In genomic region chr5:24273683-24274621, GRCm38 (mm10) we compare ENCODE assay signal across 14 mouse cellular contexts.
DNase-seq lines count a peak whose midpoint lies in the region; ATAC-seq and TF ChIP-seq lines count a peak whose summit lies in the region.
"Had no signal": no experiment of that assay in that cellular context is flagged by ENCODE, and none has a peak within 500 bp of the region (broad histone marks: within the 10 kb centered on the region; RNA-seq: fewer than 3 reads in every experiment).

No protein-coding gene starts in this region.

- DNase-seq in forebrain, embryonic 14.5 days (ENCODE audit: low spot score), result peak; percentile 13
- no peak for DNase-seq in forebrain, embryonic 10.5 days (ENCODE audit: extremely low spot score, low spot score)
- peak; percentile 47 for DNase-seq in midbrain, postnatal 0 days (ENCODE audit: low spot score)
- no peak for DNase-seq in midbrain, embryonic 14.5 days
- DNase-seq in left cerebral cortex, adult 11 months (ENCODE audit: low spot score), result no peak
- DNase-seq in retina, postnatal 1 day, result no peak
- DNase-seq: cerebellum, adult 9-10 months; kidney, postnatal 14 days; thymus, postnatal 36 days had no signal

- no peaks in the 10 kb centered on the region for H3K36me3 ChIP-seq in forebrain, embryonic 14.5 days (ENCODE audit: control insufficient read depth, insufficient read depth, low read length)
- H3K36me3 ChIP-seq in forebrain, embryonic 10.5 days (replicated peaks), result no peaks in the 10 kb centered on the region
- no peaks in the 10 kb centered on the region for H3K36me3 ChIP-seq in midbrain, postnatal 0 days (ENCODE audit: insufficient read depth, low read length)
- no peaks in the 10 kb centered on the region for H3K36me3 ChIP-seq in midbrain, embryonic 14.5 days (ENCODE audit: control insufficient read depth, insufficient read depth, low read length)
- no peaks in the 10 kb centered on the region for H3K36me3 ChIP-seq in myocyte (ENCODE audit: control insufficient read depth, insufficient read depth)
- H3K36me3 ChIP-seq: embryonic facial prominence, embryonic 13.5 days; neural tube, embryonic 13.5 days had no signal

- no peak for TF ChIP-seq POLR2A in embryonic fibroblast, embryonic 13.5 days (IDR thresholded peaks at IDR 0.05; ENCODE audit: low read depth, low read length)
- no peak for TF ChIP-seq POLR2A in myocyte (IDR thresholded peaks at IDR 0.05; ENCODE audit: insufficient read length, low read depth)

- H3ac ChIP-seq in myocyte (ENCODE audit: control insufficient read depth, insufficient read length), result no peak overlapping the region

- H3K27ac ChIP-seq in forebrain, embryonic 14.5 days (ENCODE audit: low read depth, low read length), result no peak overlapping the region
- no peak overlapping the region for H3K27ac ChIP-seq in forebrain, embryonic 10.5 days
- no peak overlapping the region for H3K27ac ChIP-seq in midbrain, postnatal 0 days (ENCODE audit: low read depth, low read length)
- H3K27ac ChIP-seq in midbrain, embryonic 14.5 days (replicated peaks; ENCODE audit: low read depth, low read length), result no peak overlapping the region
- H3K27ac ChIP-seq in embryonic fibroblast, embryonic 13.5 days (ENCODE audit: insufficient read depth, low read length), result peak overlapping the region; percentile 76
- H3K27ac ChIP-seq: embryonic facial prominence, embryonic 13.5 days; neural tube, embryonic 13.5 days had no signal

- no peak overlapping the region for H3K4me3 ChIP-seq in forebrain, embryonic 14.5 days (ENCODE audit: low read depth, low read length)
- no peak overlapping the region for H3K4me3 ChIP-seq in forebrain, embryonic 10.5 days
- H3K4me3 ChIP-seq in midbrain, postnatal 0 days (ENCODE audit: low read depth, low read length), result no peak overlapping the region
- no peak overlapping the region for H3K4me3 ChIP-seq in midbrain, embryonic 14.5 days (replicated peaks; ENCODE audit: low read depth, low read length)
- no peak overlapping the region for H3K4me3 ChIP-seq in embryonic fibroblast, embryonic 13.5 days (ENCODE audit: insufficient read depth, low read length)
- H3K4me3 ChIP-seq in myocyte, result no peak overlapping the region
- H3K4me3 ChIP-seq: embryonic facial prominence, embryonic 13.5 days; neural tube, embryonic 13.5 days had no signal

- no peak overlapping the region for H3K9ac ChIP-seq in forebrain, embryonic 14.5 days (ENCODE audit: low read length)
- no peak overlapping the region for H3K9ac ChIP-seq in midbrain, postnatal 0 days (replicated peaks; ENCODE audit: low read length, poor library complexity, severe bottlenecking)
- H3K9ac ChIP-seq in midbrain, embryonic 14.5 days (replicated peaks; ENCODE audit: low read length), result no peak overlapping the region
- H3K9ac ChIP-seq: embryonic facial prominence, embryonic 13.5 days; neural tube, embryonic 13.5 days had no signal

- WGBS in forebrain, embryonic 14.5 days, result 72% methylated on average over 9 of the region's 9 CpGs
- 85% methylated on average over 9 of the region's 9 CpGs for WGBS in forebrain, embryonic 10.5 days
- 64% methylated on average over 9 of the region's 9 CpGs for WGBS in midbrain, postnatal 0 days
- 74% methylated on average over 9 of the region's 9 CpGs for WGBS in midbrain, embryonic 14.5 days

- ATAC-seq in forebrain, embryonic 14.5 days, result no peak
- ATAC-seq in midbrain, postnatal 0 days (ENCODE audit: low FRiP score), result no peak
- ATAC-seq in midbrain, embryonic 14.5 days (ENCODE audit: low FRiP score, low TSS enrichment), result no peak
- ATAC-seq: Patski had no signal

- no peak for TF ChIP-seq CTCF in midbrain, postnatal 0 days (IDR thresholded peaks at IDR 0.05)
- no peak for TF ChIP-seq CTCF in embryonic fibroblast, embryonic 13.5 days (IDR thresholded peaks at IDR 0.05; ENCODE audit: borderline replicate concordance, insufficient read depth, low read length)

- H3K4me1 ChIP-seq in forebrain, embryonic 14.5 days (ENCODE audit: control insufficient read depth, insufficient read depth, low read length), result no peaks in the 10 kb centered on the region
- no peaks in the 10 kb centered on the region for H3K4me1 ChIP-seq in forebrain, embryonic 10.5 days
- no peaks in the 10 kb centered on the region for H3K4me1 ChIP-seq in midbrain, postnatal 0 days (ENCODE audit: insufficient read depth, low read length)
- H3K4me1 ChIP-seq in midbrain, embryonic 14.5 days (ENCODE audit: control insufficient read depth, insufficient read depth, low read length), result no peaks in the 10 kb centered on the region
- peaks cover 14% of the 10 kb centered on the region for H3K4me1 ChIP-seq in embryonic fibroblast, embryonic 13.5 days (ENCODE audit: control insufficient read depth, insufficient read depth, low read length)
- H3K4me1 ChIP-seq: embryonic facial prominence, embryonic 13.5 days; neural tube, embryonic 13.5 days had no signal

- H3K27me3 ChIP-seq in forebrain, embryonic 14.5 days (replicated peaks; ENCODE audit: control insufficient read depth, insufficient read depth, low read length), result no peaks in the 10 kb centered on the region
- H3K27me3 ChIP-seq in forebrain, embryonic 10.5 days (ENCODE audit: poor library complexity, severe bottlenecking), result no peaks in the 10 kb centered on the region
- no peaks in the 10 kb centered on the region for H3K27me3 ChIP-seq in midbrain, postnatal 0 days (ENCODE audit: insufficient read depth, low read length)
- no peaks in the 10 kb centered on the region for H3K27me3 ChIP-seq in midbrain, embryonic 14.5 days (ENCODE audit: control insufficient read depth, insufficient read depth, low read length)
- H3K27me3 ChIP-seq in myocyte (ENCODE audit: control insufficient read depth, insufficient read depth, insufficient read length), result no peaks in the 10 kb centered on the region
- H3K27me3 ChIP-seq: embryonic facial prominence, embryonic 13.5 days; neural tube, embryonic 13.5 days had no signal

- H3K4me2 ChIP-seq in forebrain, embryonic 14.5 days (ENCODE audit: low read length), result no peak overlapping the region
- H3K4me2 ChIP-seq in midbrain, postnatal 0 days (ENCODE audit: low read depth, low read length, poor library complexity, severe bottlenecking), result no peak overlapping the region
- H3K4me2 ChIP-seq in midbrain, embryonic 14.5 days (ENCODE audit: low read length), result no peak overlapping the region
- H3K4me2 ChIP-seq in myocyte (ENCODE audit: low read depth), result peak overlapping the region; percentile 61
- H3K4me2 ChIP-seq: embryonic facial prominence, embryonic 13.5 days; neural tube, embryonic 13.5 days had no signal

- no peaks in the 10 kb centered on the region for H3K79me2 ChIP-seq in myocyte (ENCODE audit: control insufficient read depth, insufficient read depth)

- no peaks in the 10 kb centered on the region for H3K9me3 ChIP-seq in forebrain, embryonic 14.5 days (replicated peaks; ENCODE audit: control insufficient read depth, low read length)
- H3K9me3 ChIP-seq in forebrain, embryonic 10.5 days, result no peaks in the 10 kb centered on the region
- H3K9me3 ChIP-seq in midbrain, postnatal 0 days (ENCODE audit: low read length), result no peaks in the 10 kb centered on the region
- no peaks in the 10 kb centered on the region for H3K9me3 ChIP-seq in midbrain, embryonic 14.5 days (ENCODE audit: control insufficient read depth, low read length)
- H3K9me3 ChIP-seq: embryonic facial prominence, embryonic 13.5 days; neural tube, embryonic 13.5 days had no signal

TF ChIP-seq in myocyte, 11 proteins besides CTCF, POLR2A, EP300 and RAD21:
- no peak for TF ChIP-seq CEBPB (IDR thresholded peaks at IDR 0.05; ENCODE audit: insufficient read depth, poor library complexity, severe bottlenecking)
- no peak for TF ChIP-seq MAX (IDR thresholded peaks at IDR 0.05; ENCODE audit: low read depth)
- no peak for TF ChIP-seq TCF3 (IDR thresholded peaks at IDR 0.05; ENCODE audit: insufficient read length, low read depth)
- TF ChIP-seq MYOD1 (IDR thresholded peaks at IDR 0.05; ENCODE audit: control insufficient read depth in 1 of 3, insufficient read length in 2 of 3, low read depth in 2 of 3), result peak in 1 of 3 experiments; percentile 7
- TF ChIP-seq SRF (IDR thresholded peaks at IDR 0.05; ENCODE audit: control insufficient read depth, insufficient read length, low read depth), result no peak
- no peak for TF ChIP-seq USF1 (IDR thresholded peaks at IDR 0.05; ENCODE audit: low read depth)

Comparison
In these comparisons a context has a peak if more than half of its experiments do, and no peak if none do; other contexts are left out.
1. DNase-seq: peak in forebrain, embryonic 14.5 days (single experiment) and midbrain, postnatal 0 days (single experiment); none in forebrain, embryonic 10.5 days (single experiment), midbrain, embryonic 14.5 days (single experiment), left cerebral cortex, adult 11 months (single experiment) and retina, postnatal 1 day (single experiment).